Mouse (Mus musculus) stomach, postnatal 0 days (tissue): ENCODE results near the gene Havcr1.

ENCODE experiments used
- CTCF ChIP-seq: IDR thresholded peaks from 2 replicates; pipeline ENCODE4 v1.5.1; 2016; ENCODE audit warnings: antibody characterized with exemption, low read depth, mild to moderate bottlenecking, moderate library complexity
- EP300 ChIP-seq: optimal IDR thresholded peaks from 2 replicates; pipeline ENCODE3; 2016; ENCODE audit warnings: antibody characterized with exemption

- TF ChIP-seq CTCF (no peak), EP300 (no peak)
These were observed 3.3 kb upstream of the Havcr1 start for GRCm38 (mm10) chr11:46731541-46732070.
